Mouse (Mus musculus) heart, adult 2 months (tissue): ENCODE measurements around the gene Dctpp1.

Source experiments
- CTCF ChIP-seq: fragments of 200-600 bp; IDR thresholded peaks from 2 replicates; pipeline ENCODE4 v1.8.1; 2022; ENCODE audit warnings: antibody characterized with exemption, mild to moderate bottlenecking, moderate library complexity
- EP300 ChIP-seq: fragments of 200-500 bp; IDR thresholded peaks from 2 replicates; pipeline ENCODE4 v1.6.1; 2011; ENCODE audit warnings: low read depth, low read length, control low read depth; ENCODE audit not compliant: insufficient read depth
- POLR2A ChIP-seq: fragments of 200-500 bp; IDR thresholded peaks from 2 replicates; pipeline ENCODE4 v1.6.1; 2011; ENCODE audit warnings: mild to moderate bottlenecking, low read depth, low read length, control low read depth; ENCODE audit not compliant: insufficient read depth

DNA sequence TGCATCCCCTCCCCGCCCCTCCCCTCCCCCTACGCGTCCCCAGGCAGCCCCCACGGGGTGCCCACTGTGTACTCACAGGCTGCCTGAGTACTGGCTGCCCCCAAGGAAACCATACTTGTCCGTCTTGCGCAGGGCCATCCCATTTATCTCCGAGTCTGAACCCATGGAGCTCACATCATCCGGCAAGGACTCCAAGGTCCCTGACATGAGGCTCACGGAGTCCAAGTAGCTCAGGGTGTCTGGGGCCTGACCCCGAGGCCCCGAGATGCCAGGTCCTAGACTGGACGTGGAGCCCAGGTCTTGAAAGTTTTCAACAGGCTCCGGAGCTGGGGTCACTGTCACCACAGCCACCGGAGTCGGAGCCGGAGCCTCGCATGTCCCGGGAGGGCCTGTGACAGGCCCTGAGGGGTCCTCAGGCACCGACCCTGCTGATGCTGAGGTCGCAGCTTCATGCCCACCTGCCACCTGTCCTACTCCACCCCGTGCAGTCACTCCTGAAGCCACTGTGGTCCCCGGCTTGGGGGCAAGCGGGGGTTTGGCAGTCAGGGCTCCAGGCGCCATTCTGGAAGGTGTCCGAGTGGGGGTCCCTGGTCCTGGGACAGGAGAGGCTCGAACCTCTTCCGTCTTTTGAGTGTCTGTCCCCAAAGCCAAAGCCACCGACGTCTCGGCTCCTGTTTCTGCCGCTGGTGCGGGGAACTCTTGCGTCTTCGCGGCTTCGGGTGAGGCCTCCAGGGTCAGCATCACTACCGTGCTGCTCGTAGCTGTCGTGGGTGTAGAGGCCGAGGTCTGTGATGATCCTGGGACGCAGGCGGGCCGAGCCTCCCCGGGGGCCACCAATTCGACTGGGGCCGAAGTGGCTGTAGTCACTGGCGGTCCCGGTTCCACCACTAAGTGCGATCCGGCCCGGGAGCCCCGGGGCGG, 52.9 kb downstream of the Dctpp1 start:
- TF ChIP-seq CTCF (no peak), EP300 (no peak), POLR2A (no peak)
